Mouse (Mus musculus): ENCODE results near the gene Exoc3l2. TPM values are rescaled to one million over a fixed set of nuclear protein-coding genes. Genes with fewer than 3 reads are reported as not detected.

Exoc3l2 gene
- polyA plus RNA-seq, 2 experiments: 1.9 to 3.5 TPM

GRCm38 (mm10) chr7:19441448-19442091, 21.6 kb upstream of the Exoc3l2 start:
- peaks cover 84% of the 10 kb centered on the region for H3K36me3 ChIP-seq (ENCODE audit: control insufficient read depth, insufficient read depth, low read length)
- no peak overlapping the region for H3K4me2 ChIP-seq (replicated peaks; ENCODE audit: low read depth, low read length, severe bottlenecking)
- no peak for TF ChIP-seq POLR2A (IDR thresholded peaks at IDR 0.05; ENCODE audit: borderline replicate concordance, extremely low read depth, insufficient read depth, insufficient read length)
- 92% methylated on average over 9 of the region's 9 CpGs for WGBS
- no peak overlapping the region for H3K9ac ChIP-seq (ENCODE audit: low read depth, low read length, severe bottlenecking)
- H3K27me3 ChIP-seq (ENCODE audit: control insufficient read depth, insufficient read depth, low read length): no peaks in the 10 kb centered on the region
- no peak for ATAC-seq (ENCODE audit: low FRiP score, low read depth)
- no peak overlapping the region for H3K27ac ChIP-seq (replicated peaks; ENCODE audit: low read depth, low read length)
- no peak for DNase-seq (ENCODE audit: low spot score)
- no peaks in the 10 kb centered on the region for H3K9me3 ChIP-seq (ENCODE audit: control insufficient read depth, low read length)
- no peak overlapping the region for H3K4me3 ChIP-seq (replicated peaks; ENCODE audit: low read length)
- no peaks in the 10 kb centered on the region for H3K4me1 ChIP-seq (ENCODE audit: control insufficient read depth, insufficient read depth, low read length)

GRCm38 (mm10) chr7:19443344-19443743, 19.8 kb upstream of the Exoc3l2 start:
- no peak overlapping the region for H3K4me2 ChIP-seq (replicated peaks; ENCODE audit: low read depth, low read length, severe bottlenecking)
- WGBS: 25% methylated on average over 3 of the region's 3 CpGs
- peaks cover 84% of the 10 kb centered on the region for H3K36me3 ChIP-seq (ENCODE audit: control insufficient read depth, insufficient read depth, low read length)
- no peaks in the 10 kb centered on the region for H3K4me1 ChIP-seq (ENCODE audit: control insufficient read depth, insufficient read depth, low read length)
- H3K9me3 ChIP-seq (ENCODE audit: control insufficient read depth, low read length): no peaks in the 10 kb centered on the region
- no peak overlapping the region for H3K4me3 ChIP-seq (replicated peaks; ENCODE audit: low read length)
- ATAC-seq (ENCODE audit: low FRiP score, low read depth) (peak; percentile 53; the same call in 1 of the 2 replicates), DNase-seq (ENCODE audit: low spot score) (peak; percentile 84)
- TF ChIP-seq POLR2A (IDR thresholded peaks at IDR 0.05; ENCODE audit: borderline replicate concordance, extremely low read depth, insufficient read depth, insufficient read length): no peak
- no peak overlapping the region for H3K27ac ChIP-seq (replicated peaks; ENCODE audit: low read depth, low read length)
- H3K27me3 ChIP-seq (ENCODE audit: control insufficient read depth, insufficient read depth, low read length): no peaks in the 10 kb centered on the region
- H3K9ac ChIP-seq (ENCODE audit: low read depth, low read length, severe bottlenecking): no peak overlapping the region

GRCm38 (mm10) chr7:19444801-19445200, 18.3 kb upstream of the Exoc3l2 start:
- Histone ChIP-seq H3K36me3 (ENCODE audit: control insufficient read depth, insufficient read depth, low read length) (peaks cover 95% of the 10 kb centered on the region), H3K9ac (ENCODE audit: low read depth, low read length, severe bottlenecking) (no peak overlapping the region), H3K4me1 (ENCODE audit: control insufficient read depth, insufficient read depth, low read length) (no peaks in the 10 kb centered on the region), H3K27me3 (ENCODE audit: control insufficient read depth, insufficient read depth, low read length) (no peaks in the 10 kb centered on the region), H3K27ac (replicated peaks; ENCODE audit: low read depth, low read length) (no peak overlapping the region), H3K4me3 (replicated peaks; ENCODE audit: low read length) (no peak overlapping the region), H3K9me3 (ENCODE audit: control insufficient read depth, low read length) (no peaks in the 10 kb centered on the region), H3K4me2 (replicated peaks; ENCODE audit: low read depth, low read length, severe bottlenecking) (no peak overlapping the region)
- 78% methylated on average over 11 of the region's 12 CpGs for WGBS
- ATAC-seq (ENCODE audit: low FRiP score, low read depth) (no peak), DNase-seq (ENCODE audit: low spot score) (no peak)
- no peak for TF ChIP-seq POLR2A (IDR thresholded peaks at IDR 0.05; ENCODE audit: borderline replicate concordance, extremely low read depth, insufficient read depth, insufficient read length)

- no peak for TF ChIP-seq POLR2A (IDR thresholded peaks at IDR 0.05; ENCODE audit: borderline replicate concordance, extremely low read depth, insufficient read depth, insufficient read length)
- Histone ChIP-seq H3K27me3 (ENCODE audit: control insufficient read depth, insufficient read depth, low read length) (no peaks in the 10 kb centered on the region), H3K9me3 (ENCODE audit: control insufficient read depth, low read length) (no peaks in the 10 kb centered on the region; the same call in 1 of the 2 replicates), H3K27ac (replicated peaks; ENCODE audit: low read depth, low read length) (no peak overlapping the region), H3K36me3 (ENCODE audit: control insufficient read depth, insufficient read depth, low read length) (peaks cover 91% of the 10 kb centered on the region), H3K9ac (ENCODE audit: low read depth, low read length, severe bottlenecking) (no peak overlapping the region), H3K4me1 (ENCODE audit: control insufficient read depth, insufficient read depth, low read length) (no peaks in the 10 kb centered on the region), H3K4me2 (replicated peaks; ENCODE audit: low read depth, low read length, severe bottlenecking) (no peak overlapping the region), H3K4me3 (replicated peaks; ENCODE audit: low read length) (no peak overlapping the region)
- ATAC-seq (ENCODE audit: low FRiP score, low read depth) (no peak), DNase-seq (ENCODE audit: low spot score) (no peak)
- WGBS: 93% methylated on average over 16 of the region's 16 CpGs
Measured at GRCm38 (mm10) chr7:19447689-19448088, 15.4 kb upstream of the Exoc3l2 start.

- no peak overlapping the region for H3K27ac ChIP-seq (replicated peaks; ENCODE audit: low read depth, low read length)
- DNase-seq (ENCODE audit: low spot score) (no peak), ATAC-seq (ENCODE audit: low FRiP score, low read depth) (no peak)
- H3K27me3 ChIP-seq (ENCODE audit: control insufficient read depth, insufficient read depth, low read length): no peaks in the 10 kb centered on the region
- 93% methylated on average over 12 of the region's 12 CpGs for WGBS
- H3K9ac ChIP-seq (ENCODE audit: low read depth, low read length, severe bottlenecking): no peak overlapping the region
- H3K4me2 ChIP-seq (replicated peaks; ENCODE audit: low read depth, low read length, severe bottlenecking): no peak overlapping the region
- H3K36me3 ChIP-seq (ENCODE audit: control insufficient read depth, insufficient read depth, low read length): peaks cover 83% of the 10 kb centered on the region
- TF ChIP-seq POLR2A (IDR thresholded peaks at IDR 0.05; ENCODE audit: borderline replicate concordance, extremely low read depth, insufficient read depth, insufficient read length): no peak
- no peak overlapping the region for H3K4me3 ChIP-seq (replicated peaks; ENCODE audit: low read length)
- no peaks in the 10 kb centered on the region for H3K4me1 ChIP-seq (ENCODE audit: control insufficient read depth, insufficient read depth, low read length)
- no peaks in the 10 kb centered on the region; the same call in 1 of the 2 replicates for H3K9me3 ChIP-seq (ENCODE audit: control insufficient read depth, low read length)
Measured at GRCm38 (mm10) chr7:19449165-19449564, 14.0 kb upstream of the Exoc3l2 start.
